Mouse (Mus musculus) ovary, postnatal 10 days (tissue): ENCODE measurements at regions not wholly inside any gene's neighbourhood (a gene's known extent, or its start where the extent isn't known, plus 50 kb on each side); places are given as distances from the start of the nearest gene placed in this dataset.

Experiments used
- DNase-seq: peaks from one replicate; pipeline ENCODE4 v3.0.0; 2022; ENCODE audit warnings: low spot score

DNA sequence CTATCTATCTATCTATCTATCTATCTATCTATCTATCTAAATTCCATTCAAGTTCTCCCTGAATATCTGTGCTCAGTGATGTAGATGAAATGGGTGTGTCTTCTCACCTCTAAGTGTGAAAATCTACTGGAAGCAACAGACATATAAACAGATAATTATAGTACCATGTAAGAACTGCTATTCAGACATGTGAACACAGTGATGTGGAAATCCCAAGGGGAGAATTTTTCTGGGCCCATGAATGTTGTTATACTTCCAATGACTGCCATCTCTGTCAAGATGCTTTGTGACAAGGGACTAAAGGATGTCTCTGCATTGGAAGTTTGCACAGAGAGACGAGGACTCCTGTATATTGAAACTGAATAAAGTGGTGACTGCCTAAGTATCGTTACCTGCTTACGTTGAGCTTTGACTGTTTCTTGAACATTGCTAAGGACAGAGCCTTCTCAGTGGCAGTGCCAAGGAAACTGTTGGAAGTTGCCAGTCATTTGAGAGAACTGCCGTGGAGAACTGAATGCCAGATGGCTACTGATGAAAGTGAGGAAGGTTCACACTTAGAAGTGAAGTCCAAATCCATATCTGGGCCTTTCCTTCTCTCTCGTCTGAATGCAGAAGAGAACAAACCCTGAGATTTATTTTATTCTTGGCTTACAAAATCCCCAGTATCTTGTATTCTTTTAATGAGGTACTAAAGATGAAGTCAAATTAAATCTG, 175.0 kb upstream of the Cd180 start:
- no peak for DNase-seq

DNA sequence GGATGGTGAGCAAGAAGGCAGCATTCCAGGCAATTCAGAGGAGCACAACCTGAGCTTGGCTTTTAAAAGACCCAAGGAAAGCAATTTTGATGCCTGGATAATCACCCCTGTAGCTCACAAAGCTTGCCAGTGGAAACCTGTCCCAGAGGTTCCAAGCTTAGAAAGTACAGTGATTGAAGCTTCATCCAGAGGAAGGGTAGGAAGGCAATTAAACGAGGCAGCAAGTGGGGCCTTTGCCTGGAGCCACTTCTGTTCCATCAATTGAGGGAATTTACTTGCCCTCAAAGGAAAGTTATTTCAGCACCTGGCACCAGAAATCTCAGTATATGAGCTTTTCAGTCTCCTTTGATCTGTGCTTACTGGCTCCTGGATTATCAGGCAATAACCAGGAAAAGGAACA, 171.9 kb upstream of the Cd180 start:
- DNase-seq: no peak

DNA sequence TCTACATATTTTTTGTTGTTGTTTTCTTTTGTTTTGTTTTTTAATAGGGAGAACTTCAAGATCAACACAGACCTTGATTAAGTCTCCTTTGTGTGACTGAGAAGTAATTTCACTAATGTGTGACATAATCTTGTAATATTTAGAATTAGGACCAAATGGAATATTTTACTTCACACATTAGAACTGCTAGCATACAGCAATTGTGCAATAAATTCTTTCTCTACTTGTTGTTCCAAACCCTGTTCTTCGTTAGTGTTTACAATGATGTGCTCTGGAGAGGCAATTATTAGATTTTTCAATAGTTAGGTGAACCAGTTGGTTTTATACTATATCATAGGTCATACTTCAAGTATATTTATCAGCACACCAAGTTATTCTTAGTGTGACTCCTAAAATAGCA, 171.3 kb upstream of the Cd180 start:
- DNase-seq: no peak

DNA sequence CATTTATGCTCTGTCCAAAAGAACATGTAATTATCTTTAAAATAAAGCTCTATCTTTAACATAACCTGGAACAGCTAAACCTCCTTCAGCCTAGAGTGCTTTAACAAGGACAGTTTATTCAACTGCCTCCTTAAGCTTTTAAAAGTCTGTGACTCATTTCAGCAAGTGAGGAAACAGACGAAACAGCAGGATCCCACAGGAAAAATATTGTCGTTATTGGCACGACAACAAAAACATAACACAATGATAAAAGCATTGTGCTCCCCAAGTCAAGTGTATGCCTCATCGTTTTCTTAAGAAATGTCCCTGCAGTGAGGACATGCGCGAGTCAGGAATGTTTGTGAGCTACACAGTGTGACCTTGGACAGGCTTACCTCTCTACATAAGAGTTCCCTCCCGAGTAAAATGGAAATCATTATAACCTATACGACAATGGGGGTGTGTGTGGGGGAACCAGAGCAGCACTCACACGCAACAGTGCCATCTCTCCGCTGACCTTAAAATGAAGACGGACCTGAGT, 166.7 kb upstream of the Cd180 start:
- no peak for DNase-seq

DNA sequence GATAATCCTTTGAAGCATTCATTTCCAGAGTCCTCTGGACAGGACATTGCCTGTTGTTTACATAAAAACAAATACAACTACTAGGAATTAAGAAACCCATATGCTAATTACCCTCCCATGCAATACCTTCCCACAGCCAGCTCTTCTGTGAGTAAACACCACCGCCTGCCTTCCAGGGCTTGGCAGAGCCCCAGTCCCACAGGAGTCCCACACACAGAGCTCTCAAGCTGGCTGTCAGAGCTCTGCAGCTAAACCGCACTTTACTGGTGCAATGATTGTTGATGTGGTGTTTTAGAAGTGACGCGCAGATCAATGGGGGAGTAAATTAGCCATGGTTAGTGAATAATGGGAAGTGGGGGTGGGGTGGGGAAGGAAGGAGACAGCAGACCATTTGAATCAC, 159.6 kb upstream of the Cd180 start:
- DNase-seq: no peak

DNA sequence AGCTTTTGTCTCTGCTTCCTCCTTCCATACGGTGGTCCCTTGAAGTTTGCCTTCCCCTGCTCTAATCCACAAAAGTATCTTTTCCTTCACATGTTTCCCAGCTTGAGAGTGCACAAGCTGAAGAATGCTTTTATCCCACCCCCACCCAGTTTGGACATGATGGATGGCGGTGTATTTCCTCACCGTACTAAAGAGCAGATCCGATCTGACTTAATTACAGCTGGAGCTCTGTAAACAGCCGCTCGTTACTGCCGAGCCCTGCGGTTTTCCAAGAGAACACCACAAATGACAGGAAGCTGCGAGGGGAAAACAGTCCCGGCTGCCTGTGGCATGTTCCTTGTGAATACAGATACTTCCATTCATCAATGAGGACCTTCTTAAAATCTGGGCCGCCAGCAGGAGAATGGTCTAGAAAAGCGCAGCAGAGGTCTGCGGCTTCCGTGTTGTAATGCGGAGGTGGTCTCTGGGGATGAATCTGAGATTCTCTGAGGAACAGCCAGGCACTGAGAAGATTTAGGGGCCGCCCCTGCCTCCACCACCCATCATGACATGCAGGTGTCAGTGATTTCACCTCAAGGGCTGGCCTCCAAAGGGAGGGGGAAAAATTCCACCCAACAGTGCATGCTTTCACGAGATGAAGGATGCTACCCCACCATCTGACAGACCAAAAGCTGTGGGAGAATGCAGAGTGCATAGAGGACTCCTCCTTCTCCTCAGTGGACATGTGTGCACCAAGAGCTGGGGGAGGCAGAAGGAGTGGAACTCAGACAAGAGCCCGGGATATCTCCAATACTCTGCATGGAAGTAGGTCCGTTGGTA, 155.7 kb upstream of the Cd180 start:
- DNase-seq: no peak

DNA sequence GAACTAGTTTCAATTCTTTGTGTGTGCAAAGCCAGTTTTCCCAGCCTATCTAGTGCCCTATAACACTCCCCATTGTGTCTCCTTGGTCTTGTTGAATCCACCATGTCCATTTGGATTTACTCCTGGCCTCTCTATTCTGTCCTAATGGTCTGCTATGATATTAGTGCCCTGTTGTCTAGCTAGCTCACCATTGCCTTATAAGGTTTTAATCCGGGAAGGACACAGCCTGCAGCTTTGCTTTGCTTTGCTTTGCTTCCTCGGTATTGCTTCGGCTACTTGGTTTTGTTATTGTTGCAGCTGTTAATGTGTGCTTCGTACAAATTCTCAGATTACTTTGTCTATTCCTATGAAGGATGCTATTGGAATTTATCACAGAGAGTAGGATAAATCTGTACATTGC, 152.9 kb upstream of the Cd180 start:
- DNase-seq: no peak

DNA sequence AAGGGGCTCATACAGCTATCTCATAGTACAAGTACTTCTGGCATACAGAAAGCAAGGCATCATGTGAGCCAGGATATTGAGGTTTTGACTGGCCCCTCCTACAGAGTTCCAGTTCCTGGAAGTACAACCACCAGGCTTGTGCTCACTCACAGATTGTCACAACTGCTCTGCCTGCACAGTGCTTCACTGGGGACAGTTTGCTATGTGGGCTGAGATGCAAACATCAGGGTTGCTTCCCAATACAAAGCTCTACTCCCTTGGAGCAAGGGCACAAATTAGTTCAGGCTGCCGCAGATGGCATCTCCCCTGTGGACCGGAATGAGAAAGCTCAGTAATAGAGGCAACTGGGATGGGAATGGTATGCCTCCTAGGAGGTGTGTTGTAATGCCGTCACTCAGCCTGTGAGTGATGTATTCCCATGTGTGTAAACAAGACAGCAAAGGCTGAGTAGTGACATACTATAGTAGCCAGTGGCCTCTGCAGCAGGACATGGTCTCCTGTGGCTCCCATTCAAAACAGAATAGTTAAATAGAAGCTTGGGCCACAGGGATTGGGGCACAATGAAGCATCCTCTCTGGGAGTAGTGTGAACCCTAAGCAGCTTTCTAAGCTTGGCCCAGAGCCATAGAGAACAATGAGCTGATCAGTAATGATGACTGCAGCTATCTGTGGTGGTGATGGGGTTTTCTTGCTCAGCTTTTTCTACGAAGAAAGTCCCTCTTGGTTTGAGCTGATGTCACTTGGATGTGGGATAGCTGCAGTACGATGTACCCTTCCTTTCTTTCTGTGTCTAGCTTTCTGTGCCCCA, 148.8 kb upstream of the Cd180 start:
- DNase-seq: no peak

DNA sequence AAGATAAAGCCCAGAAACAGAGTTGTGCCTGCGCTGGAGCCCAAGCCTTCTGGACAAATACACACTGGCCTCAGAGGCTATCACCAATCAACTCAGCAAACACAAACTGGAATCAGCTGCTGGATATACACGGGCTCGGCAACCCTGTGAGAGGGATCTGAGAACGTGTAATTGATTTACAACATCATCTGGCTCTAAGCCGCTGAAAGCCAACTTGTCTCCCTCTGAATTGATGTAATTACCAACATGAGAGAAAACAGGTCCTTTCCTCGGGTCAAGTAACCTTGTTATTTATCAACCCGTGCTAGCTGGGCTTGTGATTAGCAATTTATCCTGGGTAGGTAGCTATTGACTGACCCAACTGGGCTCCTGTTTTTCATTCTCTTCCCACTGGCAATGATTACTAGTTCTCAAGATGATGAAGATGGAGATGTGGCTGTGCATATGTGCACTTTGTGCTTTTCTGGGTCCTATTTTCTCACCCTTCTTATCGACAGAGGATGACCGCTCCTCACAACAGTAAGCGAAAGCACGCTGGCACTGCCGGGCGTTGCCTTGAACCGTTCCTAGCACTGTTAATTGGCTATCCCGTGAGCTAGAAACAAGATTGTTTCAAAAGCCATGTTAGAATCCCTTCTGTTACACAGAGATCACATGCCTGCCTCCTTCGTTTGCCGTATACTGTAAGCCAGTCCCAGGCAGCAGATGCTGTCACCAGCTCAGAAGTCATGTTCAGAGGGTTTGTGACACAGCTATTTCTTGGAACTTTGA, 147.3 kb upstream of the Cd180 start:
- DNase-seq: no peak

DNA sequence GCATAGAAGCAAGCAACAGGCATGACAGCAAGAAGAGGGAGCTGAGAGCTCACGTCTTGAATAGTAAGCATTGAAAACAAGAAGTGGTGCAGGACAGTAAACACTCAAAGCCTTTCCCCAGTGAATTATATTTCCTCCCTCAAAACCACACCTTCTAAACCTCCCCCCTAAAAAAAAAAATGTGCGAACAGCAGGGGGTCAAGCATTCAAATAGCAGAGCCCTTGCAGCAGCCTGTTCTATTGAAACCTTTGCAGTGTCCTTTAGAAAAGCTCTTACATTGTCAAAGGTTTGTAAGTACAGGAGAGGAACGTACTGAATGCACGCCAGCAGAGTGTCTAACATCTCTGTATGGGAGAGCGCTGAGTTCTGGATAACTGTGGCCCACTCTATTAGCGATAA, 145.1 kb upstream of the Cd180 start:
- no peak for DNase-seq

DNA sequence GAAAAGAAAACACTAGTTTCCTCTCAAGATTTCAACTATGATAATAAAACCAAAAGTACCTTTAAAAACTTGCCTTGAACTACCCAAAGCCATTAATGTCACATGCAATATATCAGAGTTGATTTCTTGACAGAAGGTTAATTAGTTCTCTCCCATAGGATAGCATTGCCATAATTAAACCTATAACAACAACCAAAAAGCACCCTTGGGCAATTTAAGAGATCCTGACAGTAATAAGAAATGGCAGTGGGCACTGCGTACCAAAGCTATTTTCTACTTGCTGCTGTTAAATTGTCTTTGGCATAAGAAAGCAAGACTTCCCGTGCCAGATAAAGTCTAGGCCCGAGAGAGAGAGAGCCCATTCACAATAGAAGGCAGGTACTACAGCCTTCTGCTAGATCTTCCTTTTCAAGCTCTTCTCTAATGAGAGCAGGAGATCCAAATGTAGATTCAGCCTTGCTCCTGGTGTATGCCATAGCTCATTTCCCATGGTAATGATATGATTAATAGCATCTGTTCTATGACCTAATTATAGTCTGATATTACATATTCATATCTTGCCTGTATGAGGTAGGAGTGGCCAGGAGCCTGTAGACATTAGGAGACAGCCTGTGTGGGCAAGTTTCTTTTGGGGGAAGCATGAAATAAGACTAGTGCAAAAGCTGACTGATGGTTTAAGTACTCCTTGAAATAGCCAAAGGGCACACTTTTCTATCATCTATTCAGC, 126.3 kb upstream of the Cd180 start:
- no peak for DNase-seq

DNA sequence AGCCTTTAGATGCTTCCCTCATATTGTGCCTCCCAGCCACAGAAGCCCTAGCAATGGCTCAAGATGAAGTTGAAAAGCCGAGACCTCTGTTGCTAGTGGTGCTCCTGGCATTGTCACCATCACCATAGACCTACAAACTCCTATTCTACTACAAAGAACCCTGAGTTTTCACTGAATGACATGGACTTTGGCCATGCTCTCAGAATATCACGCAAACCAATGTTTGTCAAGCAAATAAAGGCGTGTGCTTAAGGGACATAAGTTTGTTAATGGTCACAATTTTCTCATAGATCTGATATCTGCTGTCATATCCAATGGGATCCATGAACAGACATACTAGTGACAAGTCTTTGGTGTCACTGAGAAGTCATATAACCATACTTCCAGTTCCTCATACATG, 123.8 kb upstream of the Cd180 start:
- DNase-seq: no peak

DNA sequence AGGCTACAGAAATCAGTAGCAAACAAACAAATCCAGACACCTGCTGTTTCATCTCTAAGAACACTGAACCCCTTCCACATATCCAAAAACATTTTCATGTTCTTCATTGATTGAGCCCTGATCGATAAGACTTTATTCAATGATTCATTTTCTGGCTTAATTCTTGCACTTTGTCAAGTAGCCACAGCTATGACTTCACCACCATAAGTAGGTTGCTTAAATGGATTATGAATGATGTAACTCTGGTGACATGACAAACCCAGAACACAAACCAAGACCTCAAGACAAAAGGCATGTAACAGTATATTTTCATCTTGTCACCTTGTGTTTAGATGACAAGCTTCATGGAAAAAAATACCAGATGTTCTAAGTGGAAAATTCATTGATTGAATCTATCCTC, 123.1 kb upstream of the Cd180 start:
- DNase-seq: no peak

DNA sequence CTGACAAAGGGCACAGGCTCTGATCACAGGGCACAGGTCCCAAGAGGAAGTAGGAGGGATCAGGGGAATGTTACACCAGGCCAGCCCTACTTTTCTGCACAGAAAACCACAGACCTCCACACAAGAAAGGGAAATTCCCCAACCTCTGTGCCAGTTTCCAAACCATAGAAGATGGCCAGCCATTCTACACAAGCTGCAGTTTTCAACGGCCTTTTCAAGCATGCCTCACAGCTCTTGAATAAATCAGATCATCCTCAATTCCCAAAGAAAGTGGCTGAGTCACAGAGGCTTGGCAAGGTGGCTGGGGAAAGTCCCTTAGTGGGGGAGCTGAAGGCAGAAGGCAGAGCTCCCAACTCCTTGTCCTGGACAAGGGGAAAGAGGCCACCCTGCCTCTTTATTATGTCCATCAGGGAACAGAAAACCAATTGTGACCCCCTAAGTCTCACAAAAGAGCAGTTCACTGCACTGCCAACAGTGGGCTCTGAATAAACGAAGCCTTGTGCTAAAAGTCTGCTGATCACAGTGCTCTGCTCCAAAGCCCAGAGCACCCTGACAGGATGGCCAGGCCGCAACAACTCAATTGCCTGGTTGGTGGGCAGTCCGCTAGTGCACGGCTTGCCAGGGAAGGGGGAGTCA, 120.0 kb upstream of the Cd180 start:
- no peak for DNase-seq

DNA sequence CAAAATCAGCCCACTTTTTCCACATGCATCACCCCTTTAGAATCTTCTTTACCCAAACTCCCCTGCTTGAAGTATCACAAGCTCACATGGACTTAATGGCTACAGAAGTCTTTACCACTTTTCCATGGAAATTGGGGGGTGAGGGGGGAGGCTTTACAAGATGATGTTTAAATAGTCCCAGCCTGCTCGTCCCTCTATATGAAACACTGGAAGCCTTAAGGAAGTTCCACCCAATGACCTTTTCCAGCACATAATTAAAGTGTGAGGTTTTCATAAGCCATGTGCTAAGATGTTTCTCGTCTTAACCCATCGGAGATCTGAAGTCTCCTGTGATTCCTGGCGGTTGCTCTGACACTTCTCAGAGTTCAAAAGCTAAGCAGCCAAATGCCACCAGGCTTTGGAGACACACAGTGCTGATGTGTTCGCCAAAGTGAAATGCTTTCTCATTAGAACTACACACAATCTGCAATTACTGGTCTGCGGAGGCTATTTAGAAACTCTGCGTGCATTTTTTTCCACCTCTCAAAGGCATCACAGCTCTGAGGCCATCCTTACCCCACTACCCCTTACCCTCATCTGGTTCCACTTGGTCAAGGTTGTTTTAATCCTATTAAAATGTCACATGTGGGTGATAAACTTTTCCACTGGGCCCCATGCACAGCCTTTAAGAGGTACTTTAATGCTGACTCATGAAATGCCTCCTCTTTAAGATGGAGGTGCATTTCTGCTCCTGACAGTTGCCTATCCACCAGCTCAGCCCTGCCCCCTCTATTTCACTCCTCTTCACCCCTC, 116.3 kb upstream of the Cd180 start:
- no peak for DNase-seq

DNA sequence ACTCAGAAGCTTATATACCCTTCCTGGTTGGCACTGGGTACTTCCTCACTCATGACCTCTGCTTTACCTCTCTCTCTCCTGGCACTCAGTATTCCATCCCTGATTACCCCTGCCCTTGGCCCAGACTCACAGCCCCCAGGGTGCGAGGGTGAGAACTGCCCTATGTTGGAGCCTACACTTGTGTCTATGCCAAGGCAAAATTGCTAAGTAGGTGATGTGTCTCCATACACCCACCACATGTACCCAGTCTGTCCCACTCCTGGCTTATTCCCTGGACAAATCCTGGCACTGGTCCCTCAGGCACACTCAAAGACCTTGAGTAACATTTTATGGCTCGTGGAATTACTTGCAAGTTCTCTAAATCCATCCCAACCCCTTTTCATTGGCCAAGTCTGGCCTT, 114.5 kb upstream of the Cd180 start:
- no peak for DNase-seq

DNA sequence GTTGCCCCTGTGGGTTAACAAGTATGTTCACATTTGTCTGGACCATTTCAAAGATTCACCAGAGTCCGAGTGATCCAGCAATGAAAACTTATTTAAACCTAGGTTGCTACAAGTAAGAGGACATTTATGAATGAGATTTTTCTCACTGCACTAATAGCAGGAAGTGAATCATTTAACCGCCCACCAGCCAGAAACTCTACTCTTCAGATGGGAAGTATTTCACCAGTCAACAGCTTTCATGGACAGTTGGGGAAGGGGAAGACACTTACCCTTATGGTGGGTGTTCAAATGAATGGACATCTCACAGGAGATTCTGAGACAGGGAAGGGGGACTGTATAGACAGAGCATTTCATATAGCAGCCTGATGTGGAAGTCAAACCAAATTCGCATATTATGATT, 113.7 kb upstream of the Cd180 start:
- DNase-seq: no peak

DNA sequence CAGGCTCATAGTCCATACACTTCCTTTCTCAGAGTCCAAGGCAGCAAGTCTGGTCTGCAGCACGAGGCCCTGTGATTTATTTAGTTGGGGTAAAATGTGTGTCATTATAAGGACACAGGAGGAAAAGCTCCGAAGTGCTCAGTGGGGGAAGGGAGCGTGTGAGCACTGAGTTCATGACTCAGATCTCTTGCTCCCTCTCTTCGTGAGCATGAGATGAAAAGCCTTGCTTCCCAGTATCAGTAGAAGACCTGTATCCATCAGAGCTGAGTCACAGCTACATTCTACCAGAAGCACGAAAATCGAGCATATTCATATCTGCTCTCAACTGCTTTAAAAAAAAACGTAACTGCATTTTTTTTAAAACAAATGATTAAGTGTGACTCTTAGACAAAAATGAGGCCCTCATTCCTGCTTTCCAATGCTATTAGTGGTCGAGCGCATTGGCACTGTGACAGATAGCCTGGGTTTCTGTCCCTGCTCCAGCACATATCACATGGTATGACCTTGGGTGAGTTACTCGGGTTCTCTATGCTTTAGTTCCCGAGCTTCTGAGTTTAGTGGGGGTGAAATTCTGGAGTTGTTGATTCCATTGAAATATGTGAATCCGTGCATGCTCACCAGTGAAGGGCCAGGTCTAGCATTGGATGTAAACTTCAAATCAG, 109.2 kb upstream of the Cd180 start:
- no peak for DNase-seq

DNA sequence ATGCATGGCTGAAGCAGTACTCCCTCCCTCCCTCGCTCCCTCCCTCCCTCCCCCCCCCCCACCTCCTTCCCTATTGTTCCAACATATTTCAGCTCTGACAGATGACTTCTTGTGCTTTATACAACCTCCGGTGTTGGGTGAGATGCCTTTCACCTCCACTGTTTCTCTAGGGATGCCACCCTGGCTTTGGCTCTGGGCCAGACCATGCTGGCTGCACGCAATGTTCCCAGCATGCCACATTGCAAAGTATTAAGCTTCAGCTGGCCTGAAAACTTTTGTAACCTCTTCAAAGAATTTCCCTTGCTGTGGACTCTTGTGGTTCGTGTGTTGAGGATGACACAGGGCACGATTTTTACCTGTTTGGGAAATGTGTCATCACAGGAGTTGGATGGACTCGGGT, 107.1 kb upstream of the Cd180 start:
- DNase-seq: no peak
